Mouse (Mus musculus) C2C12 (cell line): Measurements from ENCODE around the gene Ubap2l. TPM values are rescaled to one million over a fixed set of nuclear protein-coding genes. Genes with fewer than 3 reads are reported as not detected.

Experiments used
- H3K27me3 ChIP-seq: one replicate; pipeline ENCODE4 v1.6.1; 2011; ENCODE audit not compliant: control insufficient read depth, insufficient read depth, insufficient read length
- H3K36me3 ChIP-seq: one replicate; pipeline ENCODE4 v1.6.1; 2011; ENCODE audit not compliant: control insufficient read depth, insufficient read depth
- H3K4me3 ChIP-seq: one replicate; pipeline ENCODE4 v1.5.1; 2011; ENCODE audit warnings: mild to moderate bottlenecking, control low read depth; ENCODE audit not compliant: poor library complexity, insufficient read depth, severe bottlenecking
- H3K79me2 ChIP-seq: one replicate; pipeline ENCODE4 v1.6.1; 2011; ENCODE audit not compliant: control insufficient read depth, insufficient read depth
- H3K79me3 ChIP-seq: one replicate; pipeline ENCODE4 v1.6.1; 2011; ENCODE audit warnings: low read depth, control low read depth
- H3ac ChIP-seq: one replicate; pipeline ENCODE3; 2011; ENCODE audit warnings: low read depth; ENCODE audit not compliant: control insufficient read depth, insufficient read length
- CEBPB ChIP-seq: IDR thresholded peaks from one replicate; pipeline ENCODE4 v1.6.1; 2011; ENCODE audit warnings: low read depth, mild to moderate bottlenecking, control low read depth, moderate library complexity
- CTCF ChIP-seq: IDR thresholded peaks from one replicate; pipeline ENCODE4 v1.5.1; 2011; ENCODE audit not compliant: control insufficient read depth, insufficient read depth, insufficient read length
- FOSL1 ChIP-seq: IDR thresholded peaks from one replicate; pipeline ENCODE4 v1.8.0; 2011; ENCODE audit warnings: mild to moderate bottlenecking, low read length; ENCODE audit not compliant: poor library complexity, insufficient read depth, severe bottlenecking
- MAX ChIP-seq: IDR thresholded peaks from one replicate; pipeline ENCODE4 v1.6.1; 2011; ENCODE audit warnings: mild to moderate bottlenecking, control low read depth
- MYOD1 ChIP-seq: IDR thresholded peaks from one replicate; pipeline ENCODE4 v1.6.1; 2011; ENCODE audit warnings: low read depth; ENCODE audit not compliant: control insufficient read depth, insufficient read length
- MYOG ChIP-seq: IDR thresholded peaks from one replicate; pipeline ENCODE4 v1.6.1; 2011; ENCODE audit not compliant: control insufficient read depth, insufficient read length; ENCODE audit errors: extremely low read depth
- USF1 ChIP-seq: IDR thresholded peaks from one replicate; pipeline ENCODE4 v1.6.1; 2011; ENCODE audit warnings: low read depth, mild to moderate bottlenecking, control low read depth, moderate library complexity
- polyA plus RNA-seq: library from polyadenylated mRNA; unstranded; fragments of >200 nt; fragmentation: generic; extraction: Trizol; gene quantifications from one replicate; pipeline ENCODE4 v1.2.1, GENCODE M21; 2012; ENCODE audit warnings: missing spikeins

The Ubap2l gene
- polyA plus RNA-seq, 1 experiment, result 110 TPM

GRCm38 (mm10) chr3:90078224-90078623 is 25.8 kb upstream of the Ubap2l start:
- H3K36me3 ChIP-seq, result peaks cover 3% of the 10 kb centered on the region
- peaks cover 37% of the 10 kb centered on the region for H3K79me2 ChIP-seq
- no peak overlapping the region for H3K4me3 ChIP-seq
- H3ac ChIP-seq, result no peak overlapping the region
- peaks cover 31% of the 10 kb centered on the region for H3K79me3 ChIP-seq
- no peak for TF ChIP-seq CTCF
- TF ChIP-seq FOSL1, result no peak
- TF ChIP-seq MYOD1, result no peak
- no peak for TF ChIP-seq MYOG
- no peak for TF ChIP-seq CEBPB
- H3K27me3 ChIP-seq, result no peaks in the 10 kb centered on the region

GRCm38 (mm10) chr3:90076921-90077716 is 24.7 kb upstream of the Ubap2l start:
- Histone ChIP-seq H3K27me3 (no peaks in the 10 kb centered on the region), H3ac (no peak overlapping the region), H3K79me3 (peaks cover 20% of the 10 kb centered on the region), H3K36me3 (peaks cover 3% of the 10 kb centered on the region), H3K4me3 (no peak overlapping the region), H3K79me2 (peaks cover 26% of the 10 kb centered on the region)
- TF ChIP-seq USF1, result no peak
- peak; percentile 12 for TF ChIP-seq MYOD1

GRCm38 (mm10) chr3:90072294-90072693 is 19.9 kb upstream of the Ubap2l start, which contains the start of gene Tpm3:
Tpm3 (plus strand) TSS chr3:90072649.
- H3K36me3 ChIP-seq, result no peaks in the 10 kb centered on the region
- no peaks in the 10 kb centered on the region for H3K79me3 ChIP-seq
- H3K79me2 ChIP-seq, result no peaks in the 10 kb centered on the region
- H3K27me3 ChIP-seq, result no peaks in the 10 kb centered on the region
- H3K4me3 ChIP-seq, result no peak within 1 kb of the TSS
- TF ChIP-seq CTCF (no peak), MYOD1 (no peak), CEBPB (no peak), FOSL1 (no peak), MYOG (no peak), USF1 (no peak), MAX (no peak)
- H3ac ChIP-seq, result no peak within 1 kb of the TSS

GRCm38 (mm10) chr3:90069688-90070087 is 17.3 kb upstream of the Ubap2l start:
- H3K79me2 ChIP-seq, result no peaks in the 10 kb centered on the region
- peaks cover 8% of the 10 kb centered on the region for H3K36me3 ChIP-seq
- no peak overlapping the region for H3ac ChIP-seq
- H3K27me3 ChIP-seq, result no peaks in the 10 kb centered on the region
- no peaks in the 10 kb centered on the region for H3K79me3 ChIP-seq
- no peak overlapping the region for H3K4me3 ChIP-seq
- TF ChIP-seq FOSL1 (no peak), MAX (no peak), MYOG (no peak), MYOD1 (no peak), USF1 (no peak), CEBPB (no peak), CTCF (no peak)

- Histone ChIP-seq H3K4me3 (no peak overlapping the region), H3ac (no peak overlapping the region), H3K27me3 (no peaks in the 10 kb centered on the region), H3K79me3 (no peaks in the 10 kb centered on the region), H3K79me2 (no peaks in the 10 kb centered on the region), H3K36me3 (peaks cover 9% of the 10 kb centered on the region)
- no peak for TF ChIP-seq MAX
- no peak for TF ChIP-seq CTCF
- no peak for TF ChIP-seq USF1
These were observed 15.4 kb upstream of the Ubap2l start for GRCm38 (mm10) chr3:90067851-90068250.

- TF ChIP-seq MYOD1 (no peak), MAX (no peak), CTCF (no peak), CEBPB (no peak), FOSL1 (no peak), MYOG (no peak), USF1 (no peak)
- Histone ChIP-seq H3ac (no peak overlapping the region), H3K79me2 (no peaks in the 10 kb centered on the region), H3K36me3 (peaks cover 24% of the 10 kb centered on the region), H3K27me3 (no peaks in the 10 kb centered on the region), H3K79me3 (no peaks in the 10 kb centered on the region), H3K4me3 (no peak overlapping the region)
These were observed 13.1 kb upstream of the Ubap2l start for GRCm38 (mm10) chr3:90065553-90065952.
